Mouse (Mus musculus) ovary, adult 10 weeks (tissue): ENCODE data around the gene Tom1l1. TPM values are rescaled to one million over a fixed set of nuclear protein-coding genes. Genes with fewer than 3 reads are reported as not detected.

ENCODE experiments used
- polyA plus RNA-seq: library from polyadenylated mRNA; stranded (reverse); fragments of 350-450 nt; fragmentation: Illumina TruSeq; extraction: RNeasy Lipid Tissue Mini Kit (QIAGEN cat#74804); gene quantifications from one replicate; pipeline ENCODE4 v1.2.3, GENCODE M21; 2014

The Tom1l1 gene
- 177 TPM for polyA plus RNA-seq

DNA sequence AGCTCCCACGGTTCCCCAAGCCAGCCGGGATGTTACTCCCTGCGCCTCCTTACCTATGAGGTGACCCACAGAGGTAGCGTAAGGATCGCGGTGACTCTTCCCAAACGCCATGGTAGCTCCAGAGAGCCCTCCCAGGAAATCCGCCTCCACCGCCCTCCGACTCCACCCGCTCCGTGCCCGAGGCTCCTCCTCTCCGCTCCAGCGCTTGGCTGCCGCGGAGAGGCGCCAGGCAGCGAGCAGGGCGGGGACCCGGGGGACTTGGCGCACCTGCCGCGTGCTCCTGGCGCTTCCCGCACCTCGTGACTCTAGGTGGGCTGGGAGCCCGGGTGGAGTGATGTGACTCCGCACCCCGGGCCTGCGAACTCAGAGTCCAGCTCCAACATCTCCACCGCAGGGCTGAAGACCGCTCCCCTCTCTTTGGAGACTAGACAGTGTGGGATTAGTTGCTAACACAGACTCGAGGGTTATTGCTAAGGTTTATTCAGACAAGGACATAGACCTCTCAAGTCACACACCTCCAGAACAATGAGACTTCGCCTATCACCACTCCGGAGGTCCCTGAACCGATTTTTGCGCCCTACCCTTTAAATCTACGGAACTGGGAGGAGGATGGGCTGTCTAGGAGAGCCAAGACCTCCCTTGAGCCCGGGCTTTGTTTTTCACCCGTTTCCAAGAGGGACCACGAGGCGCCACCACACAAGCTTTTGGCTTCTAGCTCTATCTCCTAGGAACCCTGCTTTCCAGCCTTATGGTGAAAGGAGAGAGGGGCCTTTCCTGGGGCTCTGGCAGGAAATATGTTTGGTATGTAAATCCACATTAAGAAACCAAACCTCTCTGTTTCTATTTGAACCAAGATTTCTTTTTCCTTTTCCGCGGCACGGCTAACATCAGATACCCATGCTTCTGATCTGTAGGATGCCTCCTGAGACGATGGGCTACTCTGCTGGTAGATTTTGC, at the start of gene Tom1l1:
Gene Tom1l1 (minus strand): TSS at position 907 of the 957 bp plus-strand sequence.

DNA sequence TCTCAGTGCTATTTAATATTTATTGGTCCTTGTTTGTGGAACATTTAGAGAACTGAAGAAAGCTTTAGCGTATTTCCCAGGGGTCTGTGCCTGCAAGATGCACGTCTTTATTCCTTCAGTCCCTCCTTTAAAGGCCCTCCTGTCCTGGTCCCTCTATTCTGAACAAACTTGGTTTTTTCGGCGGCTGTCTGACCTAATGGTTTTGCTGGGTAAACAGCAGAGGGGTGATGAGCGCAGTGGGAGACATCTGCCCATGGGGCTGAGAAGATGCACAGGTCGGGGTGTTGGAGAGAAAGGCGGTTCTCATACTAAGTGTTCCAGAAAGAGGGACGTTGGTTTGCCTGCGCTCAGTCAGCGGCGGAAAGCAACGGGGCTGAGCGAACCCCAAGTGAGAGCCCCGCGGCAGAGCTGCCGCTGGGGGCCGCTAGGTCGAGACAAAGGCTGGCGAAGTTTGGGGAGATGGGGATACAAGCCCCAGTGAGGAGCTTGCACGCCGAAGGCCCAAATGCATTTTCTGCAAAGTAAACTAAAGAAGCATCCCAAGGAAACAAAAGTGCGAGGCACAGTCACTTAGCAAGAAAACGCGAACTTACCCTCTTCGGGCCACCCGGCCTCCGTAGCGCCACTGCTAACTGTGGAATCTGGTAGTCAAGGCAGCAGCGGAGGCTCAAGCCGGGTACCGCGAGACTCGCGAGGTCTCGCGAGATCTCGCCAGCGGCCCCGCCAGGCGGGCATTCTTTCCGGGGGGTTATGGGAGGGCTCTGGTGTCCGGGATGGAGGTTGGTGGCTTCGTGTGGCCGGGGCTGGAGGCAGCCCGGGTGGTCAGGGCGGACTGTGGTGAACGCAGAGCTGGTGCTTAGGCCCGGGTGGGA, 50.5 kb downstream of the Tom1l1 start, which contains the start of the genes Stxbp4 and Cox11:
Gene Stxbp4 (minus strand): TSS at position 645 of the 872 bp plus-strand sequence.
Gene Cox11 (plus strand): TSS at position 734 of the 872 bp plus-strand sequence.

Other genes with a start within 250 kb of the Tom1l1 start
- 29.7 TPM for gene Stxbp4, start 50.3 kb downstream of the Tom1l1 start, polyA plus RNA-seq
- gene Cox11, start 50.2 kb downstream of the Tom1l1 start, polyA plus RNA-seq: 30.1 TPM